Mouse (Mus musculus) stomach, postnatal 0 days (tissue): ENCODE measurements at regions not wholly inside any gene's neighbourhood (a gene's known extent, or its start where the extent isn't known, plus 50 kb on each side); places are given as distances from the start of the nearest gene placed in this dataset.
A peak's percentile ranks its signal among the peaks of the same experiment; 100 is the strongest.

Source experiments
- ATAC-seq: fragments of 200-750 bp; cut with Nextera tagmentation; 2 replicates; pipeline ENCODE4 v1.8.0; 2017; ENCODE audit not compliant: low FRiP score, low TSS enrichment
- DNase-seq: peaks from one replicate; pipeline ENCODE4 v3.0.0-alpha.2; 2016; ENCODE audit warnings: low spot score
- H3K27ac ChIP-seq: fragments of 300-500 bp; sonication (generic); replicated peaks from 2 replicates; pipeline ENCODE4 v1.5.1; 2014; ENCODE audit warnings: mild to moderate bottlenecking, control low read depth
- H3K27me3 ChIP-seq: fragments of 300-500 bp; sonication (generic); 2 replicates; pipeline ENCODE4 v1.6.1; 2014; ENCODE audit warnings: low read length; ENCODE audit not compliant: control insufficient read depth, insufficient read depth
- H3K36me3 ChIP-seq: fragments of 300-500 bp; sonication (generic); 2 replicates; pipeline ENCODE4 v1.6.1; 2014; ENCODE audit warnings: low read length, mixed read lengths; ENCODE audit not compliant: control insufficient read depth, insufficient read depth
- H3K4me1 ChIP-seq: fragments of 300-500 bp; sonication (generic); replicated peaks from 2 replicates; pipeline ENCODE4 v1.6.1; 2014; ENCODE audit warnings: antibody characterized with exemption; ENCODE audit not compliant: control insufficient read depth, insufficient read depth
- H3K4me2 ChIP-seq: fragments of 300-500 bp; sonication (generic); replicated peaks from 2 replicates; pipeline ENCODE4 v1.6.1; 2014; ENCODE audit warnings: low read depth, mild to moderate bottlenecking, control low read depth, moderate library complexity
- H3K4me3 ChIP-seq: fragments of 300-500 bp; sonication (generic); 2 replicates; pipeline ENCODE4 v1.5.1; 2014; ENCODE audit warnings: low read depth, low read length, control low read depth
- H3K9ac ChIP-seq: fragments of 300-500 bp; sonication (generic); 2 replicates; pipeline ENCODE4 v1.6.1; 2014; ENCODE audit warnings: mild to moderate bottlenecking, low read length, control low read depth, mixed read lengths
- H3K9me3 ChIP-seq: fragments of 300-500 bp; sonication (generic); 2 replicates; pipeline ENCODE4 v1.6.1; 2016; ENCODE audit warnings: low read length; ENCODE audit not compliant: control insufficient read depth
- CTCF ChIP-seq: IDR thresholded peaks from 2 replicates; pipeline ENCODE4 v1.5.1; 2016; ENCODE audit warnings: antibody characterized with exemption, low read depth, mild to moderate bottlenecking, moderate library complexity
- EP300 ChIP-seq: optimal IDR thresholded peaks from 2 replicates; pipeline ENCODE3; 2016; ENCODE audit warnings: antibody characterized with exemption
- WGBS: fragments of 180-500 bp; shearing (Covaris S2); extraction: QIAGEN DNeasy Blood & Tissue Kit; methylation state at CpG from one replicate; pipeline ENCODE4 v1.1.7; 2014; 5-methylcytosine and 5-hydroxymethylcytosine counted together

DNA sequence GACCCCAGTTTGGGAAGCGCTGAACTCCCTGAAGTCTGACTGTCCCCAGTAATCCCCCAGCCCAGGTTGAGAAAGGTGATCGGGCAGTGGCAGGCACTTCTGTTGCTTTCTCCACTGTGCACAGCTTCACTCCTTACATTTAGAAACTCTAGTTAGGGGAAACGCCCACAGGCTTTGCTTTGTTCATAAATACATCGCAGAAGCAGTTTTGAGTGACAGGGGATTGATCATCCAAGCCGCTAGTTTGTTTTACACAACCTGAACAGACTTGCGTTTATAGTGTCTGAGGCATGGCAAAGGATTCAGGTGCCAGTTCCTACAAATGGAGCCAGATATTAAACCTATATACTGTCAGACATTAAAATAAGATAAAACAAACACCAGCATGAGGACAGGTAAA lies 421.4 kb downstream of the Wdr11 start:
- WGBS = 62% methylated on average over 6 of the region's 6 CpGs
- no peak overlapping the region for H3K4me3 ChIP-seq

DNA sequence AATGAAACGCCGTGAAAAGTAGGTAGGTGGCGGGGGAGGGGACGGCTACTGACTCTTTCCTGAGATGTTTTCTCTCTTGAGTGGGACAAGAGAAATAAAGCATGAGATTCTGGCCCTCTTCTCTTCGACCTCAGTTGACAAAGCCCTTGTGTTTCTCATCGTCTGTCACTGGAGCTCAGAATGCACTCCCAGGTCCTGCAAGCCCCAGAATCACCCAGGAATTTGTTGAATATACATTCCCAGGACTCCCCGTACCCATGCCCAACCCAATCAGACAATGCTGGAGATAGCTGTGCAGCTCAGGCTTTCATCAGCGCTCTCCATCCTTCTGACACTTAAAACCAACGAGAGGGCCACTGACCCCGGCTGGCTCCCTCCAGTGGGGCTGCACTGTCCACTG lies 422.9 kb downstream of the Wdr11 start:
- 54% methylated on average over 10 of the region's 10 CpGs for WGBS
- Histone ChIP-seq H3K4me3 (no peak overlapping the region), H3K4me2 (no peak overlapping the region), H3K27ac (no peak overlapping the region; the same call in 1 of the 2 replicates), H3K9me3 (no peaks in the 10 kb centered on the region), H3K4me1 (peaks cover 6% of the 10 kb centered on the region; the same call in 1 of the 2 replicates), H3K27me3 (no peaks in the 10 kb centered on the region), H3K9ac (no peak overlapping the region), H3K36me3 (no peaks in the 10 kb centered on the region)
- no peak for ATAC-seq
- no peak for DNase-seq
- TF ChIP-seq EP300 = no peak

More for the DNA sequence above, 421.4 kb downstream of the Wdr11 start:
- no peak overlapping the region for H3K4me2 ChIP-seq
- ATAC-seq (no peak), DNase-seq (no peak)
- H3K4me1 ChIP-seq = peaks cover 6% of the 10 kb centered on the region; the same call in 1 of the 2 replicates
- H3K36me3 ChIP-seq = no peaks in the 10 kb centered on the region
- TF ChIP-seq EP300 (no peak), CTCF (no peak)
- no peaks in the 10 kb centered on the region for H3K9me3 ChIP-seq
- no peak overlapping the region for H3K9ac ChIP-seq
- no peaks in the 10 kb centered on the region for H3K27me3 ChIP-seq
- H3K27ac ChIP-seq = no peak overlapping the region

DNA sequence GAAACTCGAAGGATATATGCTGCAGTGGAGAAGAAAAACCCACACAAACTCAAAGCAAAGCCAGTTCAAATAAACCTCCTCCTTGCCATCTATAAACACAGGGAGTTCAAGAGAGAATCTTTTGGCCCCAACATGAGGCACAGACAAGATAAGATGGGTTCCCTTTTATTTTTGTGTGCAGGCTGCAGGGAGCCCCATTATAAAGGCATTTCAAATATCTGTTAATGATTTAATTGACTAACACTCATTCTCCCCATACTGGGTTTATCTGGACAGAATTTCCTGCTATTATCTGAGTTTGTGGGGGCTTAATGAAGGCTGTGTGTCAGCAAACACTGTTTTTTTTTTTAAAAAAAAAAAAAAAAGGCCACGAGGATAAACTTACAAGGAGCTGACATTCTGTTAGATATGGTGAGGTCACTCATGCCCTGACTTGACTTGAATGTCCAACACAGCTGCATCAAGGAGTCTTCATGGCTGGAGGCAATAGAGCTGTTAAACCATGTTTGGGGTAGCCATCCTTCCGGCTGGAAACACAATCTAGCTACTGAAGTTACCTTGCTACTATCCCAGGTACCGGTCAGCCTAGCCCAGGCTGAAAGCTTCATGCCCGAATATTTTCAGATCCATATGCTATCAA lies 423.8 kb downstream of the Wdr11 start:
- Histone ChIP-seq H3K36me3 (no peaks in the 10 kb centered on the region), H3K27ac (peak overlapping the region; percentile 76), H3K4me2 (no peak overlapping the region), H3K4me3 (no peak overlapping the region), H3K27me3 (no peaks in the 10 kb centered on the region), H3K9ac (no peak overlapping the region), H3K9me3 (no peaks in the 10 kb centered on the region), H3K4me1 (peaks cover 6% of the 10 kb centered on the region; the same call in 1 of the 2 replicates)
- no peak for DNase-seq
- no peak for ATAC-seq
- 21% methylated on average over 5 of the region's 5 CpGs for WGBS
- TF ChIP-seq EP300 = no peak
- no peak for TF ChIP-seq CTCF

DNA sequence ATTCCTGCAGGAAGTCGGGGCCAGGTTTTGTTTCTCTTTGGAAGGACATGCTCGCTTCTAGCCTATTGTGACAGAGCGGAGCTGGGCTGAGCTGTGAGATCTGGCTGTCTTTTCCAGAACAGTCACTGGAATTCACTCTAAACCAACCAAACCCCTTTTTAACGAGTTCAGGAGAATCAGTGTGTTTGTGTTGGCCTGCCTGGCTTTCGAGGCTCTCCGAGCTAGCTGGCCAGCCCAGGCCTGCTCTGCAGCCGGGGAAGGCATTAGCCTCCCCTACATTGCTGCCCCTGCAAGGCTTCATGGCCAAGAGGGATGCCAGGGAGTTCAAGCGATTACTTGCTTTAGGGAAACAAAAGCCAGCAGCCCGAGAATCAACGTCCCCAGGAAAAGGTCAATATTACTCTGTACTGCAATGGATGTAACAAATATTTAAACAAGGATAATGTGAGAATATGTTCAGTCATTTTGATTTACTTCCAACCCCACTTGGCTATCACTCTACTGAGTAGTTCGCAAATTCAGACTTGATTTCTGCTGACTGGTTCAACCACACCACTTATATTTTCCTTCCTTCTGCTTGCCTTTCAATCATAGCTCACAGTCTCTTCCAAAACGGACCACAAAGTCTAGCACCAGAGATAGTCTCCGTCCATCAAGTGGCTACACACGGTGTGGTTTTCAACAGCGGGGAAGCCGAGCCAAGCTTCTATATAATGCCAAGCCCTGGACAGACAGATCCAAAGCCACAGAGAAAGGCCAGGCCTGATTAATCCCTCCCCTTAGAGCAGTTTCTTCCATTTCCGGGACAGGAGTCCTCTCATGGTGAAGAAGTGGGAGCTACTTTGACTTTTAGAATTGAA lies 424.6 kb downstream of the Wdr11 start:
- H3K36me3 ChIP-seq = no peaks in the 10 kb centered on the region
- DNase-seq (peak; percentile 64), ATAC-seq (peak; percentile 75)
- H3K4me2 ChIP-seq = no peak overlapping the region
- TF ChIP-seq EP300 = no peak
- TF ChIP-seq CTCF = no peak
- H3K27ac ChIP-seq = peak overlapping the region; percentile 76
- H3K9ac ChIP-seq = 0 out of 2 replicates have a peak overlapping the region, but pooled peaks have one; percentile 23
- WGBS = 19% methylated on average over 17 of the region's 17 CpGs
- no peak overlapping the region for H3K4me3 ChIP-seq
- no peaks in the 10 kb centered on the region for H3K27me3 ChIP-seq
- H3K9me3 ChIP-seq = no peaks in the 10 kb centered on the region
- H3K4me1 ChIP-seq = peaks cover 6% of the 10 kb centered on the region; the same call in 1 of the 2 replicates

DNA sequence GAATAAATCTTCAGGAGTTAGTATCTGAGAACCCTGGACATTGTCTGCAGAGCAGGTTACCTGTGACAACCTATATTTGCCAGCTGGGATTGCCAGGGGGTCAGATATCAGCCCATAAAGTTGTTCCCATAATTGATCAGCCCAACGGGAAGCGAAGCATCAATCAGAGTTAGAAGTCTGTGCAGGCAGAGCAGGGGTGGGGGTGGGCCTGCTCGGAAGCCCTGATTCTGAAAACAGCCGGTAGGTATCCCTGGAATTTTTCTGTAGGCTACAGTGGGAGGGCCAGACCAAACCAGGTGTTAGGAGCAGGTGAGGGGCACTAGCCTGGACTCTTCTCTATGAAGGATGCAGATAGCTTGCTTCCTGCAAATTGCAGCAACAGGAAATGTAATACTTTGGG lies 427.2 kb downstream of the Wdr11 start:
- TF ChIP-seq CTCF (no peak), EP300 (no peak)
- Histone ChIP-seq H3K27ac (no peak overlapping the region), H3K27me3 (no peaks in the 10 kb centered on the region), H3K36me3 (no peaks in the 10 kb centered on the region), H3K4me1 (peaks cover 6% of the 10 kb centered on the region; the same call in 1 of the 2 replicates), H3K9ac (no peak overlapping the region), H3K9me3 (no peaks in the 10 kb centered on the region), H3K4me2 (no peak overlapping the region), H3K4me3 (no peak overlapping the region)
- 51% methylated on average over 4 of the region's 4 CpGs for WGBS
- DNase-seq (no peak), ATAC-seq (no peak)

DNA sequence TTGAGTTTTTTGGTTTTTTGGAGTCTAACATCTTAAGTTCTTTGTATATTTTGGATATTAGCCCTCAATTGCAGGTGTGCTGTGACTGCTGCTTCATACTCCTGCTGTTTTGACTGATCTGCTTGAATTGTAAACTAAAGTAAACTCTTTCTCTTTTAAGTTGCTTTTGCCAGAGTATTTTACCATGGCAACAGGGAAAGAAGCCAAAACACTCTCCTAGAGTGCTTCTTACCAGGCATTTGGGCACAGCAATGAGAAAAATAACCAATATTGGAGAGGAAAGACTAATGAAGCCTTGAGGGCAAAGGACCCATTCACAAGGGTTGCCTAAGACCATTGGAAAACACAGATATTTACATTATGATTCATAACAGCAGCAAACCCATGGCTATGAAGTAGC lies 437.3 kb downstream of the Wdr11 start:
- TF ChIP-seq EP300 (no peak), CTCF (no peak)
- Histone ChIP-seq H3K9me3 (no peaks in the 10 kb centered on the region), H3K9ac (no peak overlapping the region), H3K4me1 (no peaks in the 10 kb centered on the region), H3K27me3 (no peaks in the 10 kb centered on the region), H3K27ac (no peak overlapping the region), H3K36me3 (no peaks in the 10 kb centered on the region), H3K4me3 (no peak overlapping the region), H3K4me2 (no peak overlapping the region)
- ATAC-seq (no peak), DNase-seq (no peak)
